Mouse (Mus musculus) C2C12 (cell line): ENCODE measurements around the gene Polr2l. TPM values are rescaled to one million over a fixed set of nuclear protein-coding genes. Genes with fewer than 3 reads are reported as not detected.

Source experiments
- H3K27me3 ChIP-seq: one replicate; pipeline ENCODE4 v1.6.1; 2011; ENCODE audit not compliant: control insufficient read depth, insufficient read depth, insufficient read length
- H3K36me3 ChIP-seq: one replicate; pipeline ENCODE4 v1.6.1; 2011; ENCODE audit not compliant: control insufficient read depth, insufficient read depth
- H3K4me3 ChIP-seq: one replicate; pipeline ENCODE4 v1.5.1; 2011; ENCODE audit warnings: mild to moderate bottlenecking, control low read depth; ENCODE audit not compliant: poor library complexity, insufficient read depth, severe bottlenecking
- H3K79me2 ChIP-seq: one replicate; pipeline ENCODE4 v1.6.1; 2011; ENCODE audit not compliant: control insufficient read depth, insufficient read depth
- H3K79me3 ChIP-seq: one replicate; pipeline ENCODE4 v1.6.1; 2011; ENCODE audit warnings: low read depth, control low read depth
- H3ac ChIP-seq: one replicate; pipeline ENCODE3; 2011; ENCODE audit warnings: low read depth; ENCODE audit not compliant: control insufficient read depth, insufficient read length
- CEBPB ChIP-seq: IDR thresholded peaks from one replicate; pipeline ENCODE4 v1.6.1; 2011; ENCODE audit warnings: low read depth, mild to moderate bottlenecking, control low read depth, moderate library complexity
- CTCF ChIP-seq: IDR thresholded peaks from one replicate; pipeline ENCODE4 v1.5.1; 2011; ENCODE audit not compliant: control insufficient read depth, insufficient read depth, insufficient read length
- FOSL1 ChIP-seq: IDR thresholded peaks from one replicate; pipeline ENCODE4 v1.8.0; 2011; ENCODE audit warnings: mild to moderate bottlenecking, low read length; ENCODE audit not compliant: poor library complexity, insufficient read depth, severe bottlenecking
- MAX ChIP-seq: IDR thresholded peaks from one replicate; pipeline ENCODE4 v1.6.1; 2011; ENCODE audit warnings: mild to moderate bottlenecking, control low read depth
- MYOD1 ChIP-seq: IDR thresholded peaks from one replicate; pipeline ENCODE4 v1.6.1; 2011; ENCODE audit warnings: low read depth; ENCODE audit not compliant: control insufficient read depth, insufficient read length
- MYOG ChIP-seq: IDR thresholded peaks from one replicate; pipeline ENCODE4 v1.6.1; 2011; ENCODE audit not compliant: control insufficient read depth, insufficient read length; ENCODE audit errors: extremely low read depth
- USF1 ChIP-seq: IDR thresholded peaks from one replicate; pipeline ENCODE4 v1.6.1; 2011; ENCODE audit warnings: low read depth, mild to moderate bottlenecking, control low read depth, moderate library complexity
- long read RNA-seq, 2 experiments: library from polyadenylated mRNA; unstranded; transcript quantifications; one replicate each; pipeline ENCODE4 v2.0.0; 2019 to 2020
- polyA plus RNA-seq: library from polyadenylated mRNA; unstranded; fragments of >200 nt; fragmentation: generic; extraction: Trizol; gene quantifications from one replicate; pipeline ENCODE4 v1.2.1, GENCODE M21; 2012; ENCODE audit warnings: missing spikeins

The Polr2l gene
- polyA plus RNA-seq, result 124 TPM
- long read RNA-seq, experiment 1, transcript Polr2l-201 (2 exons, 1,650 nt), result major isoform, 109 of 112 reads
- long read RNA-seq, experiment 1, partial matches to known transcripts, result 0 of 112 reads
- long read RNA-seq, experiment 1, other reads (novel, unspliced or antisense), result 3 of 112 reads
- long read RNA-seq, experiment 2, transcript Polr2l-201 (2 exons, 1,650 nt), result major isoform, 15 of 18 reads
- long read RNA-seq, experiment 2, partial matches to known transcripts, result 0 of 18 reads
- long read RNA-seq, experiment 2, other reads (novel, unspliced or antisense), result 3 of 18 reads

DNA sequence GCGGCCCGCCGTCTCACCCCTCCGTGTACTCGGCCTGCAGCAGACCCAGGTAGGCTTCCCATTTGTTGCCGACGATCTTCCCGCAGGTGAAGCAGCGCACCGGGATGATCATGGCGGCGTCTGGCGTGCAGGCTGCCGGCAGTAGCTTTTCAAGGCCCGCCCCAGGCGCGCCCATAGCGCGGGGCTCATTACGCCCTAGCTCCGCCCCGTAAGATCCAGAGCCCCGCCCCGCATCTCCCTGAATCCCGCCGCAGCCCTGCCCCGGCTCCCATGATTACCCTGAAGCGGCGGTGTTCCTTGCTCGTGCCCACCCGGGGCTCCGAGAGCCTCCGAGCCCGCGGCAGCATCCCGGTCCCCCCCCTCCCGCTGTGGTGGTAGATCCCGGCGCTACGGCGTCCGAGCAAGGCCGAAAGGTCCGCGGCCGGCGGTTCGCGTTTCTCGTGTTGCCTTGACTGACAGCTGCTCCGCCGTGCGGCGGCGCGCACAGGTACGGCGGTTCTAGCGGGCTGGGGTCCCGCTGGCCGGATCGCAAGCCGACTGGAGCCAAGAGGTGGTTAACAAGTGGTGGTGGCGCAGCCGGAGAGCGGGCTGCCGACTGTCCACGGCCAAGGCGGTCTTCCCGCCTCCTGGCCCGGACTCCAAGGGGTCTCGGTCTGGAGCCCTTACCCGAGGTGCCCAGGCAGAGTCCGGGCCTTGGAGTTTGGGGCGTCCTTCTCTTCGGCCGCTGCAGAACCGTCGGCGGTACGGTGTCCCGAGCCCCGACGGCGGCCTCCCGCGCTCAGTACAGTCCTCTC lies at the start of gene Polr2l, which contains the start of gene Tspan4:
Gene Polr2l, minus strand, starts transcription at position 122 of the 794 bp plus-strand sequence.
Gene Tspan4, plus strand, starts transcription at position 230 of the 794 bp plus-strand sequence.
- Histone ChIP-seq H3K79me2 (peaks cover 94% of the 10 kb centered on the region), H3ac (peak within 1 kb of the TSS; percentile 87), H3K4me3 (peak within 1 kb of the TSS; percentile 76), H3K79me3 (peaks cover 58% of the 10 kb centered on the region), H3K27me3 (no peaks in the 10 kb centered on the region), H3K36me3 (peaks cover 27% of the 10 kb centered on the region)
- TF ChIP-seq FOSL1, result no peak
- no peak for TF ChIP-seq CTCF
- TF ChIP-seq MYOG, result no peak
- no peak for TF ChIP-seq MYOD1
- no peak for TF ChIP-seq USF1
- no peak for TF ChIP-seq CEBPB
- TF ChIP-seq MAX, result no peak

DNA sequence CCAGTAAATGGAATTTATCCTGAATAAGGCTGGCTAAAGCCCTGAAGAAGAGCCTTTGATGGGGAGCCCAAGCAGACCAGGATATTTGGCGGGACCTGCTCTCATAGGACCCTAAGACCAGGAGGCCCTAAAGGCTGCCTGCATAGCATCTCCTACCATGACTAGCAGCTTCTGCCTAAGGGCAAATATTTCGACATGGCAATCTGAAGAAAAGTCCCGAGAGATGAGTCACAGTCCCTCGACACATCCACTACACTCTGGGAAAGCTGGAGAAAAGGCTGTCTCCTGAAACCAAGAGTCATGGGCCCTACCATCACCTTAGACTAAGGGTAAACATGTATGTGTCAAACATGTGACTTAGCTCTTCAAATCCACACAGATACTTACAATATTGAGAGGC lies 49.3 kb upstream of the Polr2l start:
- H3K79me3 ChIP-seq, result no peaks in the 10 kb centered on the region
- no peaks in the 10 kb centered on the region for H3K79me2 ChIP-seq
- TF ChIP-seq FOSL1 (no peak), CTCF (no peak), MAX (no peak), USF1 (no peak), CEBPB (no peak), MYOD1 (no peak), MYOG (no peak)
- H3ac ChIP-seq, result no peak overlapping the region
- H3K4me3 ChIP-seq, result no peak overlapping the region
- no peaks in the 10 kb centered on the region for H3K36me3 ChIP-seq
- H3K27me3 ChIP-seq, result no peaks in the 10 kb centered on the region

DNA sequence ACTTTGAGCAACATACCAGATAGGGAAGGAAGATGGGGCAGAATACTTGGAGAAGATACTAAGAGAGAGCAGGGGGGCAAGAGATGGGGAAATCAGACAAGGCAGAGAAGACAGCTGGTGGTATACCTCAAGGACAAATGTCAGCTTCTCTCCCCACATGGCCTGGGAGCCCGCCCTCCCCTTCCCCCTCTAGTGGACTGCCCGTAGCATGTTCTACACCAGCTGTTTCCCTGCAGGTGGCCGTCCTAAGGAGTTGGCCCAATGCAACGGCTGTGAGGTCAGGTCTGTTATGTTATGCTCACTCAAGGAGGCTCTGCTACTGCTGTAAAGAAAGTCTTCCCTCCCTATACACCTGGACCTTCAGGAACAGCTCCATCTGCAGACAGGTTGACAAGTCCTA lies 48.1 kb upstream of the Polr2l start:
- TF ChIP-seq MYOD1, result no peak
- no peak for TF ChIP-seq CEBPB
- TF ChIP-seq CTCF, result no peak
- TF ChIP-seq MAX, result no peak
- TF ChIP-seq FOSL1, result no peak
- Histone ChIP-seq H3K79me3 (no peaks in the 10 kb centered on the region), H3K36me3 (no peaks in the 10 kb centered on the region), H3K79me2 (no peaks in the 10 kb centered on the region), H3K4me3 (no peak overlapping the region), H3ac (no peak overlapping the region), H3K27me3 (no peaks in the 10 kb centered on the region)

- Histone ChIP-seq H3K79me2 (no peaks in the 10 kb centered on the region), H3ac (no peak overlapping the region), H3K27me3 (no peaks in the 10 kb centered on the region), H3K79me3 (no peaks in the 10 kb centered on the region), H3K4me3 (no peak overlapping the region), H3K36me3 (no peaks in the 10 kb centered on the region)
- no peak for TF ChIP-seq MYOG
- no peak for TF ChIP-seq USF1
- no peak for TF ChIP-seq MAX
- no peak for TF ChIP-seq MYOD1
- TF ChIP-seq CEBPB, result no peak
- TF ChIP-seq FOSL1, result no peak
Observed at GRCm38 (mm10) chr7:141519795-141520194, 44.9 kb upstream of the Polr2l start.

GRCm38 (mm10) chr7:141518926-141519325 lies 44.0 kb upstream of the Polr2l start:
- H3K79me3 ChIP-seq, result no peaks in the 10 kb centered on the region
- no peak overlapping the region for H3K4me3 ChIP-seq
- no peaks in the 10 kb centered on the region for H3K36me3 ChIP-seq
- no peak for TF ChIP-seq USF1
- no peak for TF ChIP-seq FOSL1
- no peak for TF ChIP-seq CTCF
- TF ChIP-seq MYOD1, result no peak
- TF ChIP-seq MYOG, result no peak
- TF ChIP-seq CEBPB, result no peak
- no peak for TF ChIP-seq MAX
- no peaks in the 10 kb centered on the region for H3K79me2 ChIP-seq
- H3K27me3 ChIP-seq, result no peaks in the 10 kb centered on the region
- no peak overlapping the region for H3ac ChIP-seq
